Mouse (Mus musculus) forebrain, embryonic 15.5 days (tissue): ENCODE measurements around the gene Nos3. TPM values are rescaled to one million over a fixed set of nuclear protein-coding genes. Genes with fewer than 3 reads are reported as not detected.

Experiments
- ATAC-seq: fragments of 200-750 bp; cut with Nextera tagmentation; replicated peaks from 2 replicates; pipeline ENCODE4 v1.8.0; 2017; ENCODE audit warnings: mild to moderate bottlenecking, moderate TSS enrichment, moderate library complexity
- H3K27ac ChIP-seq: fragments of 300-500 bp; sonication (generic); replicated peaks from 2 replicates; pipeline ENCODE4 v1.5.1; 2015; ENCODE audit warnings: mild to moderate bottlenecking, inconsistent platforms
- H3K27me3 ChIP-seq: fragments of 300-500 bp; sonication (generic); 2 replicates; pipeline ENCODE4 v1.6.1; 2015; ENCODE audit warnings: inconsistent platforms
- H3K36me3 ChIP-seq: fragments of 300-500 bp; sonication (generic); 2 replicates; pipeline ENCODE4 v1.6.1; 2015; ENCODE audit warnings: mild to moderate bottlenecking, inconsistent platforms
- H3K4me1 ChIP-seq: fragments of 300-500 bp; sonication (generic); 2 replicates; pipeline ENCODE4 v1.6.1; 2015; ENCODE audit warnings: inconsistent platforms
- H3K4me2 ChIP-seq: fragments of 300-500 bp; sonication (generic); replicated peaks from 2 replicates; pipeline ENCODE4 v1.6.1; 2015; ENCODE audit warnings: mild to moderate bottlenecking, inconsistent platforms
- H3K4me3 ChIP-seq: fragments of 300-500 bp; sonication (generic); 2 replicates; pipeline ENCODE4 v1.5.1; 2015; ENCODE audit warnings: mild to moderate bottlenecking, inconsistent platforms
- H3K9ac ChIP-seq: fragments of 300-500 bp; sonication (generic); replicated peaks from 2 replicates; pipeline ENCODE4 v1.6.1; 2015; ENCODE audit warnings: mild to moderate bottlenecking, inconsistent platforms
- H3K9me3 ChIP-seq: fragments of 300-500 bp; sonication (generic); 2 replicates; pipeline ENCODE4 v1.6.1; 2016; ENCODE audit warnings: inconsistent platforms
- WGBS: fragments of 180-500 bp; shearing (Covaris S2); methylation state at CpG from one replicate; pipeline ENCODE4 v1.1.7; 2015; ENCODE audit warnings: mixed read lengths; 5-methylcytosine and 5-hydroxymethylcytosine counted together
- polyA plus RNA-seq: library from polyadenylated mRNA; unstranded; fragments of >200 nt; fragmentation: Nextera tagmentation; extraction: Ambion mirVana; gene quantifications from 2 replicates; pipeline ENCODE4 v1.2.1, GENCODE M21; 2015

Gene Nos3
- polyA plus RNA-seq, 1 experiment from 2014 or later = 7.4 TPM

GRCm38 (mm10) chr5:24381486-24381885, 16.9 kb downstream of the Nos3 start:
- Histone ChIP-seq H3K4me1 (peaks cover 15% of the 10 kb centered on the region), H3K4me2 (no peak overlapping the region), H3K27me3 (peaks cover 10% of the 10 kb centered on the region; the same call in 1 of the 2 replicates), H3K36me3 (no peaks in the 10 kb centered on the region), H3K4me3 (no peak overlapping the region), H3K9me3 (no peaks in the 10 kb centered on the region), H3K9ac (no peak overlapping the region), H3K27ac (no peak overlapping the region)
- 76% methylated on average over 6 of the region's 6 CpGs for WGBS
- ATAC-seq = no peak

GRCm38 (mm10) chr5:24381988-24382387, 17.4 kb downstream of the Nos3 start:
- Histone ChIP-seq H3K36me3 (no peaks in the 10 kb centered on the region), H3K27ac (no peak overlapping the region), H3K9ac (no peak overlapping the region), H3K4me2 (no peak overlapping the region), H3K4me1 (peaks cover 16% of the 10 kb centered on the region), H3K9me3 (no peaks in the 10 kb centered on the region), H3K4me3 (no peak overlapping the region), H3K27me3 (peaks cover 11% of the 10 kb centered on the region; the same call in 1 of the 2 replicates)
- WGBS = 54% methylated on average over 2 of the region's 2 CpGs
- ATAC-seq = no peak

- Histone ChIP-seq H3K36me3 (no peaks in the 10 kb centered on the region), H3K27ac (peak overlapping the region; percentile 41), H3K4me2 (peak overlapping the region; percentile 55), H3K9ac (peak overlapping the region; percentile 46), H3K9me3 (no peaks in the 10 kb centered on the region), H3K4me3 (peak overlapping the region; percentile 50), H3K27me3 (peaks cover 18% of the 10 kb centered on the region), H3K4me1 (peaks cover 29% of the 10 kb centered on the region)
- 1% methylated on average over 34 of the region's 34 CpGs for WGBS
- peak; percentile 79 for ATAC-seq
Measured at GRCm38 (mm10) chr5:24383026-24383859, 18.6 kb downstream of the Nos3 start.

GRCm38 (mm10) chr5:24384407-24384806, 19.8 kb downstream of the Nos3 start:
- no peak for ATAC-seq
- Histone ChIP-seq H3K4me3 (no peak overlapping the region), H3K9me3 (no peaks in the 10 kb centered on the region), H3K36me3 (no peaks in the 10 kb centered on the region), H3K27me3 (peaks cover 27% of the 10 kb centered on the region), H3K9ac (no peak overlapping the region), H3K4me2 (peak overlapping the region; percentile 55; the same call in 1 of the 2 replicates), H3K4me1 (peaks cover 31% of the 10 kb centered on the region), H3K27ac (no peak overlapping the region)
- 72% methylated on average over 6 of the region's 6 CpGs for WGBS

GRCm38 (mm10) chr5:24385374-24385773, 20.8 kb downstream of the Nos3 start:
- no peaks in the 10 kb centered on the region for H3K9me3 ChIP-seq
- H3K4me2 ChIP-seq = no peak overlapping the region
- WGBS = 91% methylated on average over 5 of the region's 5 CpGs
- H3K4me3 ChIP-seq = no peak overlapping the region
- H3K4me1 ChIP-seq = peaks cover 31% of the 10 kb centered on the region
- no peak overlapping the region for H3K9ac ChIP-seq
- no peaks in the 10 kb centered on the region for H3K36me3 ChIP-seq
- ATAC-seq = no peak
- H3K27me3 ChIP-seq = peaks cover 34% of the 10 kb centered on the region
- no peak overlapping the region for H3K27ac ChIP-seq

- H3K36me3 ChIP-seq = no peaks in the 10 kb centered on the region
- no peaks in the 10 kb centered on the region for H3K9me3 ChIP-seq
- H3K4me1 ChIP-seq = peaks cover 31% of the 10 kb centered on the region
- no peak overlapping the region for H3K9ac ChIP-seq
- H3K27ac ChIP-seq = no peak overlapping the region
- H3K4me2 ChIP-seq = no peak overlapping the region
- WGBS = 83% methylated on average over 10 of the region's 10 CpGs
- ATAC-seq = no peak
- peaks cover 34% of the 10 kb centered on the region for H3K27me3 ChIP-seq
- no peak overlapping the region for H3K4me3 ChIP-seq
Measured at GRCm38 (mm10) chr5:24385887-24386550, 21.4 kb downstream of the Nos3 start.

GRCm38 (mm10) chr5:24387264-24388241, 22.9 kb downstream of the Nos3 start:
- Histone ChIP-seq H3K27ac (no peak overlapping the region), H3K9me3 (no peaks in the 10 kb centered on the region), H3K4me1 (peaks cover 31% of the 10 kb centered on the region), H3K4me2 (peak overlapping the region; percentile 98), H3K9ac (peak overlapping the region; percentile 55), H3K27me3 (peaks cover 34% of the 10 kb centered on the region), H3K36me3 (no peaks in the 10 kb centered on the region), H3K4me3 (peak overlapping the region; percentile 52)
- WGBS = 2% methylated on average over 73 of the region's 73 CpGs
- ATAC-seq = peak; percentile 68

GRCm38 (mm10) chr5:24388246-24388915, 23.8 kb downstream of the Nos3 start:
- no peak overlapping the region for H3K27ac ChIP-seq
- no peaks in the 10 kb centered on the region for H3K9me3 ChIP-seq
- no peaks in the 10 kb centered on the region for H3K36me3 ChIP-seq
- ATAC-seq = no peak
- H3K4me1 ChIP-seq = peaks cover 25% of the 10 kb centered on the region
- peaks cover 34% of the 10 kb centered on the region for H3K27me3 ChIP-seq
- WGBS = 24% methylated on average over 26 of the region's 26 CpGs
- peak overlapping the region; percentile 52 for H3K4me3 ChIP-seq
- H3K4me2 ChIP-seq = peak overlapping the region; percentile 98
- peak overlapping the region; percentile 55 for H3K9ac ChIP-seq

GRCm38 (mm10) chr5:24389011-24389657, 24.5 kb downstream of the Nos3 start:
- H3K4me2 ChIP-seq = no peak overlapping the region
- WGBS = 66% methylated on average over 7 of the region's 7 CpGs
- H3K4me3 ChIP-seq = no peak overlapping the region
- H3K27ac ChIP-seq = no peak overlapping the region
- no peaks in the 10 kb centered on the region for H3K36me3 ChIP-seq
- peaks cover 24% of the 10 kb centered on the region for H3K4me1 ChIP-seq
- no peak overlapping the region for H3K9ac ChIP-seq
- peaks cover 34% of the 10 kb centered on the region for H3K27me3 ChIP-seq
- no peaks in the 10 kb centered on the region for H3K9me3 ChIP-seq
- no peak for ATAC-seq

- peaks cover 21% of the 10 kb centered on the region for H3K4me1 ChIP-seq
- WGBS = 83% methylated on average over 4 of the region's 4 CpGs
- H3K4me3 ChIP-seq = no peak overlapping the region
- H3K9ac ChIP-seq = no peak overlapping the region
- H3K27ac ChIP-seq = no peak overlapping the region
- peaks cover 34% of the 10 kb centered on the region for H3K27me3 ChIP-seq
- no peak for ATAC-seq
- H3K36me3 ChIP-seq = no peaks in the 10 kb centered on the region
- no peak overlapping the region for H3K4me2 ChIP-seq
- H3K9me3 ChIP-seq = no peaks in the 10 kb centered on the region
Measured at GRCm38 (mm10) chr5:24389658-24390020, 25.0 kb downstream of the Nos3 start.

GRCm38 (mm10) chr5:24391864-24392263, 27.3 kb downstream of the Nos3 start, which contains the start of gene Atg9b:
Atg9b (minus strand) TSS chr5:24392143.
- ATAC-seq = no peak
- Histone ChIP-seq H3K27me3 (peaks cover 24% of the 10 kb centered on the region; the same call in 1 of the 2 replicates), H3K4me3 (no peak within 1 kb of the TSS), H3K36me3 (no peaks in the 10 kb centered on the region), H3K9ac (no peak within 1 kb of the TSS), H3K27ac (no peak within 1 kb of the TSS), H3K4me2 (no peak within 1 kb of the TSS), H3K9me3 (no peaks in the 10 kb centered on the region), H3K4me1 (peaks cover 28% of the 10 kb centered on the region)
- WGBS = 85% methylated on average over 7 of the region's 7 CpGs
